Mouse (Mus musculus): ENCODE measurements around the gene Sdk2.

The Sdk2 gene

DNA sequence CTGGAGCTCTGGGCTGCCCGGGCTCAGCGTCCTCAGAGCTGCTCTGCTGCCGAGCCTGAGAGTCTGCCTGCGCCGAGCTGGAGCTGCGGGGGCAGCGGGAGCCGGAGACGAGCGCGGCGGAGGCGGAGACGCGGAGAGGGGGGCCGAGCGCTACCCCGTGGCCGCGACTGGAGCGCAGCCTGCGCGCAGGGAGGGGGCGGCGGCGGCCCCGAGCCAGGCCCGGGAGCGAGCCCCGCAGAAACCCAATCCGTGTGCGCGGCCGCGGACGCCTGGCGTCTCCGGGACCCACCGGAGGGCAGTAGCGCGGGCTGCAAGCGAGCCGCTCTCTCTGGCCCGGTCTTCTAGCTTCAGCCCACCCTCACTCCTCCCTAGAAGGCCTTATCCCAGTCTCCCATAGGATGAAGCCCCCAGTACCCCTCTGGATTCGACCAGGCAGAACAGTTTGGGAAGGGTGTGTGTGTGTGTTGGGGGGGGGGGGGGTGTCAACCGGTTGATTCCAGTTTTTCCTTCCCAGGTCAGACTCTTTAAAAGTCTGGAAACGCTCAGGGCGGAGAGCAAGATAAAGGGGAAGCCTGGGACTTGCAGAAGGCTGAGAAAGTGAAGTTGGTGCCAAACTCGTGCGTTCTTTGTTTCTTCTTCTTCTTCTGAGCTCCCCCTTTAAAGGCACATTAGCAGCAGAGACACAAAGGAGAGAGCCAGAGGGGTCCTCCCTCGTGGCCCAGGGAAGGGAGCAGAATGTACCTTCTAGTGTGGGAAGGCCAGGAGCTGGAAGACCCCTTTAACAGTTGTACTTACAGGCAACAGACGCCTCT lies at the start of gene Sdk2:
Gene Sdk2, minus strand, starts transcription at position 96 of the 812 bp plus-strand sequence.
- peak; percentile 23 to 46 for DNase-seq

DNA sequence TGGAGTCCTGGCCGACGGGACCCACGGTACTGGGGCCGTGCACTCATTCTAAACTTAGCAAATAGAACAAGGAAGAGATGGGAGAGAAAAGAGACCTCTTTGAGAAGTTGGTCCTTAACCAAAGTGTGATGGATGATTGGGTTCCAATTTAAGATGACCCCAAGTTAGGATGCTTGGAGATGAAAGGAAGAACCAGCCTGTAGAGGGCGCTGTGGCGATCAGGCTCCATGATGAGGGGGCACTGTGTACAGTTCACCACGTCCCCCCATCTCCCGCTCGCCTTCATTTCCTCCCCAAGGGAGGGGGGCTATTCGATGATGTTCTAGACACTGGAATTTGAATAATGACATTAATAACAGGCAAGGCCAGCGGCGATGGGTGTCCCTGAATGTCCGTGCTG lies 48.2 kb upstream of the Sdk2 start:
- DNase-seq: no peak

DNA sequence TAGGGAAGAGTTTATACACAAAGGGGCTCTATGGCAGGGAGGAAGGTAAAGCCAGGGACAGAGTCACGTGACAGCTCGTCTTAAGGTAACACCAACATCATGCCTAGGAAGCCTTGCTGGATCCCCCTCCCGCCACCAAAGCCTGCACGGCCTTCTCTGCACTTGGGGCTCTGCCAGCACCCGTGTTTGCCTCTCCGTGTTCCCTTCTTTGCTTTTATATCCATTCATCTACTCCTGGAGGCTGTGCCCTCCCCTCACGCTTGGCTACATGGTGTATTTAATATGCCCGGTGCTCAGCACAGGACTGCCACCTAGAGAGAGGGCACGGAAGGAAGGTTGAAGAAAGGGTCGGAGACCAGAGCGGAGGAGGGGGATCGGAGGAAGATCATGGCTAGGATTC lies 47.8 kb upstream of the Sdk2 start:
- no peak for DNase-seq

DNA sequence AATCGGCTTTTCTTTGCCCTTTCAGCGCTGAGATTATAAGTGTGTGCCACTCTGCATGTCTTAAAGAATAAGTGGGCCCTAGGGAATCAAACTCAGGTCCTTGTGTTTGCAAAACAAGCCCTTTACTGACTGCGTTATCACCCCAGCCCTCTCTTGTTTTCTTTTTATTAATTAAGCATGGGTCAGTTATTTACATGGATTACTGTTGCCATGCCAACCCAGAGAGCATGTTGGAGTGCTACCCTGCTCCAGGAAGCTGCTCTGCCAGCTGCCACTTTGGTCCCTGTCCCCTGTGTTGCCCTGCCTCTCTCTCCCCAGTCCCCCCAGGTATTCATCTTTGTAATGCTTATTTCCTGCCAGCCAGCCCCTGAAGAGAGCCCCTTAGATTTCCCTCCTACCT lies 44.0 kb upstream of the Sdk2 start:
- DNase-seq: no peak

DNA sequence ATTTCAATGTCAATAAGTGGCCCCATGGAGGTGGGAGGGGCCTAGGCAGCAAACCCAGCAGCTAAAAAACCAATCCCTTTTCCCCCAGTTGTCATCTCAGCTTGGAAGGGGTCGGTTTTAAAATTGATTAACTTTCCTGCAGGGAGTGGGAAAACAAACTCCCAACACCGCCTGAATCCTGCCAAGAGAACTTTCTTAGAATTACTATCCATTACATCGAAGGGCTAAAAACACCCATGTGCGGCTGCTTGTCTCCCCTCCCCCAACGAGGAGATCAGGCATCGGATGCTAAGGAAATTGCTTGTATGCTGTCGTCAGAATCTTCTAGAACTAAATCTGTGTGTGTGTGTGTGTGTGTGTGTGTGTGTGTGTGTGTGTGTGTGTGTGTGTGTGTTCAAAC lies 26.8 kb upstream of the Sdk2 start:
- no peak for DNase-seq

DNA sequence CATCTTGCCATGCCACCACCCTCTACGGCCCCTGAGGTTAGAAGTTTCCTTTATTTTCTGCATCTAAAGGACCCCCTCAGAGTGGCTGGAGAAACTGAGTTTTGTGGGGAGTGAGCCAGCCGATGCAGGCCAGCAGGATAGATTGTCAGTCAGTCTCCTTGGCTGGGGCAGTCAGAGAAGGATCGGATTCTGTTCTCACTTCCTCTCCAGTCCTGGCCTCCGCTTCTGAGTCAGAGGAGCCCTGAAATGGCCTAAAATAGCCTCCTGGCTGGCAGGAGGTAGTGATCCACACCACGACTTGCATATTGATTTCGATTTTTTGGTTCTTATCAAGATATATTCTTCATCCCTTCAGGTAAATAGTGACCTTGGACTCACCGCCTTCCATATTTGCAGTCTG lies 26.3 kb upstream of the Sdk2 start:
- DNase-seq: no peak

DNA sequence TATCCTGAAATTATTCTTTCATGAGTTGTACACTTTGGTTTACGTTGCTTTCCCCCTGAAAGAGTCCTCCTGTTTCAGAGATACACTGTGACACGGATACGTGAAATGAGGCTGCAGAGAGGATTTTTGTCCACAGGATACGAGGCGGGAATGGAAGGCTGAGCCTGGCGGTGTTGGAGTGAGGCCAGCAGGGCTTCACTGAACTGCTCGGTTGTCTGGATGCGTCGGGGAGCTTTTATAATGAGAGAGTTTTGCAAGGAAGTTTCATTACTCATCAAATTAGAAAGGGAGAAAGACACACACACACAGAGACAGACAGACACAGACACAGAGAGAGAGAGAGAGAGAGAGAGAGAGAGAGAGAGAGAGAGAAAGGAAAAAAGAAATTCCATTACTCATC lies 13.8 kb upstream of the Sdk2 start:
- no peak for DNase-seq

DNA sequence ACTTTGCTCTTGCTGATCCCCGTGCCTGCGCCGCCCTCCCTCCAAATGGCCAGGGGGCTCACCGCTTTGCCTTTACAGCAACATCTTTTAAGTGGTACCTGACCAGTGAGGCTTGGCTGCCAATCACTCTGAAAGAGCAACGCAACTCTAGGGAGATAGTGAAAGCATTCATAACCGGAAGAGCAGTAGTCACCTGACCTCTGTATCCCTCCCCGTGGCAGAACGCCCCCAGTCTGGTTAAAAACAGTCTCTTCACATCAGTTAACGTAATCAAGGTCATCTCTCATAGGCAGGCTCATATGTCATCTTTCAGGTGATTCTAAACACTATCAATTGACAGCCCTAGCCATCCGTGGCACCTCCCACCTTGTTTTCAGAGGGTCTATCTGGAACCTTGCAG lies 5.8 kb upstream of the Sdk2 start:
- DNase-seq: no peak

DNA sequence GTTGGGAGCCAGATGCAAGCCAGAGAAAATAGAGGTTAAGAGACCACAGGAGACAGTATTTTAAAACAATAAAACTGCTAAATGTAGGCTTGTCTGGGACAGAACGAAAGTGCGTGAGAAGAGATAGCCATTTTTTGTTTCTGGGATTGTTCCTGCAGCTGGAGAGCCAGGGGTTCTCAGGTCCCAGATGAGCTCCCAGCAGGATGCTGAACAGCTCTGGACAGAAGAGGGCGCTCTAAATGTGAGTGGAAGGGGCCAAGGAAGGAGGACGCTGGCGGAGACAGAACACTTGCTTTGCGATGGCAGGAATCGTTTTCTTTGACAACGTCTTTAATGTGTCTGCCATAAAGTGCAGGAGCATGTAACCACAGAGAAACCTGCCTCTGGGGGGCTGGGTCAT lies 5.2 kb upstream of the Sdk2 start:
- peak in 1 of 2 experiments; percentile 43 for DNase-seq

DNA sequence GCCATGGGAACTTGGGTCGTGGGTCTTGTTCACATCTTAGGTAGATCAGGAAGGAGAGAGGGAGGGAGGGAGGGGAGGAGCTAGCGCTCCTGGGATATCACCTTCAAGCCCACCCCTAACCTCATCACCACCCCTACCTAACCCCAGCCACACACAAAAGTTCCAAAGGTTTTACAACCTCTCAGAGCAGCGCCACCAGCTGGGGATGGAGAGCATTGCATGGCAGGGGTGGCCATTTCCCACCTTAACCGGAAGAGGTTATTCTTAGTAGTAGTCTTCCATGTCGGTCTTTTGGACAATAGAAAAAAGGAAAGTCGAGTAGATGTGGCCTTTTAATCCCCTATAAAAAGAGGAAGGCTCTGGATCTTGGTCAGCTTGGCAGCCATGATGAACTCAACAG lies 4.0 kb upstream of the Sdk2 start:
- no peak for DNase-seq

DNA sequence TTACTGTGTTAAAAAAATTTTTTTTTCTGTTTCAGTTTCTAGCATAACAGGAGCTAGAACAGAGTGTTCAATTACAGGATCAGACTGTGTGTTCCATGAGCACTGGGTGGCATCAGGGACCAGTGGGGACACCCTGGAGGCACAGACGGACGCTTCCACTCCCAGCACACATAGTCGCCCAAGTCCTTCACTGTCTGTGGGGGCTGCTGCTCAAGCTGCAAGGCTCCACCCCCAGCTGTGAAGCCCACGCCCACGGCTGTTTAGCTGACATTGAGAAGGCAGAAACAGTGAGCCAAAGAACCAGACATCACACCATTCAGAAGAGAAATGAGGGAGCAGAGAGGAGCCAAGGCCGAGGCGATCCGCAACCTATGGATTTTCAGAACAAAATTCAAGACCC lies 3.3 kb upstream of the Sdk2 start:
- no peak for DNase-seq

DNA sequence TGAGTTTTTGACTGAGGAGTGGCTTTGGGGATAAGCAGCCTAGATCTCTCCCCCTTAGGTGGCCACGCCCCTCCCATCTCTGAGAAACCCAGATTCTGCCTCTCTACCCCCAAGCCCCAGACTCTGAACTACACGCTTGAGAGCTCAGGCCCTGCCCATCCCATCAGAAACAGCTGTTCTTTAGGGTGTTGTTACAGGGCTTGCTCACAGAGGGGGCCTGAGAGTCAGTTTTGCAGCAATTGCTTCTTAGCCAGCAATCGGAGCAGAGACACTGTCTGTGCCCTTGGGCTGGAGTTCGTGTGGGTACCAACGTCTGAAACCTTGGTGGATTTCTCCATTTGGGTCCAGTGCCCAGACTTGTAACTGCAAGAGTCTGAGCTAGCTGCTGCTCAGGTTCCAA lies 1.5 kb upstream of the Sdk2 start:
- peak; percentile 38 to 55 for DNase-seq

DNA sequence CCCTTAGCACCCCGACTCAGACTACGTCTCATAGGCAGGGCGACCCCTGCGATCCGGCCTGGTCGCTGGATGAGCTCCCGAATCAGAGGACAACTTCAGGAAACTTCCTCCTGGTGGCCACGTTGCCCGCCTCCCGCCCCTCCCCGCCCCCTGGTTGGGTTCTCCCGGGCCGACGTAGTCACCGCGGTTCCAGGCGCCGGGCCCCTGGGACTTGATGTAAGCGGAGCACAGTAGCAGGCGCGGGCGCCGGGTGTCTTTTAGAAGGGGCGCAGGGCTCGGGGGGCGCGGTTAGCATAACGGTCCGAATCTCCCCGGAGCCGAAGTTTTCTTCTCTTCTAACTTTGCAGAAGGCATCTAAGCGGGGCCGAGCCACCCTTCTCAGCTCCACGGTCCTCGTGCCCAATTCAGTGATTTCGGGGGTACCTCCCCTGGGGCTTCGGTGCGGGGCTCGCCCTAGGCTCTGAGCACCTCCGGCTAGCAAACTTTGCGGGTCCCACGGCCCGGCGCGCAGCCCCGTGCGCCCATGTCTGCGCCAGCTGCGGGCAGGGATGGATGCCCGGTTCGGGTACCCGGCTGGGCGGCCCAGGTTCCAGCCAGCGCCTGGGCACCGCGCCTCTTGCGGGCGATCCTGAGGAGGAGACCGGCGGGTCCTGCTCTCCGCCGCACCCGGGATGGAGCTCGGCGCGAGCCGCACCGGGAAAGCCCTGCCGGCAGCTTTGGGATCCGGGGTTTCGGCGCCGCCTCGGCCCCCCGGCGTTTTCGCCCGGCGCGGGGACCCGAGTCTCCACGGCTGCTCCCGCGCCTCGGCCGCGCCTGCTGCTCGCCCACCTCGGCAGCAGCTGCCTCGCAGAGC lies 522 bp downstream of the Sdk2 start:
- DNase-seq: peak in 1 of 2 experiments; percentile 14

DNA sequence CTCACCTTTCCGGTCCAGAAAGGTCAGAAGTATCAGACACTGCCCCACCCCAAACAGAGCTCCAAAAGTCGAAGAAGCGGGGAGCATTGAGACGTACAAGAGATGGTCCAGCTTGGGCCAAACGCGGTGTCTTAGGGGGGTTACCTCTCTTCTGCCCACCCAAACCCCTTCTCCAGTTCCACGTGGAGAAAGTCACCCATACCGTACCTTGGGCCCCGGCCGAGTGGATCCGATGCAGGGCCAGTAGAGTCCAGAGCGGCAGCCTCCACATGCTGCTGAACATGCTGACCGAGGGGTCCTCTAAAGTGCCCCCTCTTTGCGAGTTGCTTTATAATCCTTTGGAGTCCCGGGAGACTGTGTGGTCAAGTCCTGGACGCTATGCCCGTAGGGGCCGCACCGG lies 1.2 kb downstream of the Sdk2 start:
- no peak for DNase-seq

DNA sequence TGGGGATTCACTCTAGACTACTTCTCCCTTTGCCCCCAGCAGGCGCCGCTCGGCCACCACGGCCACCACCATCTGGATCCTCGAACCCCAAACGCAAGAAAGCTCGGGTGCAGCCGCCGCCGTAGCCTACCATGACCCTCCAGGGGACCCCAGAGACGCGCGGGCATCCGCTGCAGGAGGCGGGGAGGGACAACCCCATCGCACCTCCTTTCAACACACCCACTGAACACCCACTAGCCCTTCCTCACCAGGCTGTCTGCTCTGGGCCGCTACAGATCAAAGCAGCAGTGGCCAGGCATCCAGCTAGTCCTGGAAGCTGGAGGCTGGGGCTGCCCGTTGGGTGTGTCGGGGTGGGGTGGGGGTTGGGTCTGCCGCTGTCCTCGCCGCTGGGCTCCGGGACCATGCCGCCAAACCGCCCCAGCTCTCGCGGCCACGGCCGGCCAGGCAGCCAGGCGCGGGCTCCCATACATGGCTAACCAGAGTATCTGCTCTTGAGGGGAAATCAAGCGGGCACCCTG lies 1.9 kb downstream of the Sdk2 start:
- DNase-seq: no peak

DNA sequence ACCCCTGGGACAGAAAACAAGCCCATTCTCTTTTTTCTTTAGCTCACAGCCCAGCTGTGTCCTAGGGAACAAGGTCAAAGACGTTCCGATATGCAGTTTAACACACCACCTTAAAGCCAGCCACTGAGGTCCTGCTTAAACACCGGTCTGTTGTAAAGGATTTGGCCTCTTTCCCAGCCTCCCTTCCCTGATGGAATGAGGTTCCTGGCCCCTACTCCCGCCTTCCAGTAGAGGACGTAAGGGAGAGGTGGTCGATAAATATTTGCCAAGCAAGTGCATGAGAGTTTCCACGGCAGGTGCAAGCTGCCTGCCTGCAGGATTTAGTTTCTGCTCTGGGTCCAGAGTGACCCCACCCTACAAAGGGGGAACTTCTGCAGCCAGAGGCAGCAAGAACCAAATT lies 4.9 kb downstream of the Sdk2 start:
- DNase-seq: no peak

DNA sequence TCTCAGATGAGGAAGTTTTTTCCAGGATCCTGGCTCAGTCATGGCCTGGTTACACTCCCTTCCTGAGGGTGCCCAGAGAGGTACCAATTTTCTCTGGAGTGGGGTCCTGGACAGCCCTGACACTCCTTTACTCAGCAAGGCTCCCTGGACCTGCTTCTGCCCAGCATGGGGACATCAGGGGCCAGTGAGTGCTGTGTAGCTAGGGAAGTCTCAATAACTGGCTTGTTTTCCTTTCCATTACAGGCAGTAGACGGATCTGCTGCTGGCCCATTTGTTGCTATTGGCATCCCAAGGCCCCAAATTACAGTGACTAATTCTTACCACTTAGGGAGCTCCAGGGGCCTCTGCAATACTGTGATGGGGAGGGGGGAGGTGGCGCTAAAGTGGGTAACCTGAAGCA lies 5.6 kb downstream of the Sdk2 start:
- no peak for DNase-seq

DNA sequence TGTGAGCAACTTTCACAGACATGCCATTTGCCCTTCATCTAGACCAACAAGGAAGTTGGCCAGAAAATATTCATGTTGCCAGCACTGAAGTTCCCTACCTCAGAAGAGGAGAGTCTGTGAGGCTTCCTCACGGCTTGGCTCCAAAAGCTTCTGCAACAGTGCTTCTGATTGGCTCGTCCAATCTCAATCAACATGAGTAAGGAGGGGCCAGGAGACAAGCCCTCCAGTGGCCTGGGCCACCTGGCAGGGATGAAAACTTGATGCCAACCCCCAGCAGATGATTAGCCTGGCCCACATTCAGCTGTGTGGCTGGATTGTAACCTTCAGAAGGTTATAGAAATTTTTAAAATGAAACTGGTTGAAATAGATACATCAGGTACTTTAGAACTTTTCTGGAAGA lies 10.5 kb downstream of the Sdk2 start:
- no peak for DNase-seq

DNA sequence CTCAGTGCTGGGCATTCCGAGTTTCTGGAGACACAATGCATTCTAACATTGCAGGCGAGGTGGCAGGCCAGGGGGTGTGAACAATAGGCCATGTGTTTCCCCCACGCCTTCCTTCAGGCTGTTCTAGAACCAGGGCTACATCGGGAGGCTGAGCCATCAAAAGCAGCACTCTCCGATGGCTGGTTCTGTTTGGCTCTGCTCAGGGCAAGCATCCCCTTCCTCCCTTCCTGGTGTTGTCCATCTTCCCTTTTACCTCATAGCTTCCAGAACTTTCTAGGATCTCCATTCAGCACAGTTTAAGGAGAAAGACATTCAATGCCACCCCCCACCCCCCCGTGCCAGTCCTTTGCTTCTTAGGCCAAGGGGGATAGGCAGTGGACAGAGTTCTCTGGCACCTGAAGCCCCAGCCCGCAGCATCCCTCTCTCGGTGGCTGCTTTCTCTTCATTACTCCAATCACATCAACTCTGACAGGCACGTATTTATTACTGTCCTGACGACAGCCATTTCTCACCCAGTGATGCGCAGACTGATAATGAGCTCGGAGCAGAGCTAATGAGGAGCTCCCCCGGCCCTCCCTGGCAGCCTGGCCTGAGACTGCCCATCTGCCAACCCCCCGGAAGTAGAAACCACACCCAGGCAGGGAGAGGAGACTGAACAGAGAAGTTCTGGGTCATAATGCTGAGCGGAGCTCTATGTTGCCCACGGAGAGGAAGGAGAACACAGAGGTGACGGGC lies 12.1 kb downstream of the Sdk2 start:
- DNase-seq: no peak

DNA sequence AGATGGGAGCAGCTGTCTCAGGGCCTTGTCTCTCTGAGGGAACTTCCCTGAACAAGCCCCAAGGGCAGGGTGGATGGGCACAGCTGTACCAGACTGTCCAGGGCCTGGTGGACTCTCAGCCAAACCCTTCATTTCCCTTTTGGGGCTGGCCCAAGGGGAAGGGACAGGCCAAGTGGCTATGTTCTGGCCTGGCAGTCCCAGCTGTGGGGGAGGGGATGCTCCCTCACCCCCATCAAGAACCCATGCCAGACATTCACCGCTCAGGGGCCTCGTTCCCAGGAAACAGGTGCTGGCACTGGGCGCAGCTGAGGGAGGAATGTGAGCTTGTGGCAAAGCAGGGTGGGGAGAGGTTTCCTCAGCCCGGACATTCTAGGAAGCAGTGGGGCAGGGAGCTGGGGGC lies 15.5 kb downstream of the Sdk2 start:
- no peak for DNase-seq

DNA sequence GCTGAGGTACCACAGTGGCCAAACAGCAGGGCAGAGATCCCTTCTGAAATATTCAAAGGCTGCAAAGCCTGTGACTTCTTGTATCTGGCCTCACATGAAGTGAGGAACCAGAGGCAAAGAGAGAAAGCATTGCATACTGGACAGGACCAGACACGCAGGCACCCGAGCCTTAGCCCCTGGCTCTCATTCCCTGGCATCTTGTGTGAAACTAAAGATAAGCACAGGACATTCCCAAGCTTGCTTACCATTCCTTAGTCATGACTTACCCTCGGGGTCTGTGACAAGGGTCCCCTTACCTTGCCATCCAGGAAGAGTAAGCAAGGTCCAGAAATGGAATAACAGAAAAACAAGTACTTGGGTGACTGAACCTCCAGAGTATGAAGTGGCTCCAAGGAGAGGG lies 16.3 kb downstream of the Sdk2 start:
- DNase-seq: no peak

DNA sequence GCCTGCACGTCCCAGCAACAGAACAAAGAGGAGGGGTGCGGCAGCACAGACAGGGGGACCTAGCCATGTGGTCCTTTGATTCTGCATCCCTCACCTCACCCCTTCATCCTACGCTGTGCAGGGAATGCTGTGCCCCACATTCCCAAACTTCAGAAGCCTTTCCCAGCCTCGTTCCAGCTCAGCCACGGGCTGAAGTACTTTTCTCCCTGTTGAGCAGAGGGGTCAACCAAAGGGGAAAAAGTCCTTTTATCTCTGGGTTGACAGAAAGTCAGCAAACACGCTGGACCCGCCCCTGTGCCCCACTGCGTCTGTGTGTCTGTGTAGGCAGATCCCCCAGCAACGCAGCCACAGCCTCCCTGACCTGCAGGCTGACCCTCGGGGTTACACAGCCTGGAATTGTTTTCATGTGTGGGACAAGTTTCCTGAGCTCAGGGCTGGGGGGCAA lies 18.9 kb downstream of the Sdk2 start:
- no peak for DNase-seq

DNA sequence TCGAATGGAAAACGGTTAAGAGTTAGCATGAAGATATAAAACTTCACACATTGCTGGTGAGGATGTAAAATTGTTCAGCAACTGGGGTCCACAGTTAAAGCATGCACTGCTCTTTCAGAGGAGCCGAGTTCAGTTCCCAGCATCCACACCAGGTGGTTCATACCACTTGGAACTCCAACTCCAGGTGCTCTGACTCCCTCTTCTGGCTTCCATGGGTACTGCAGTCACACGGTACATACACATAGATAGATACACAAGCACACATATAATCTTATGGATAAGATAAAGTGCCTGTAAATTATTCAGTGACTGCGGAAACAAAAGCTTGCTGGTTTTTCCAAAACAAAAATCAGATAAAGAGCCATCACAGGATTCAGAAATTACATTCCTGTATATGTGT lies 19.9 kb downstream of the Sdk2 start:
- DNase-seq: no peak

All from kidney, postnatal 25 days (tissue).